Mouse (Mus musculus) lung, embryonic 16.5 days (tissue): ENCODE results near the gene Pot1b. TPM values are rescaled to one million over a fixed set of nuclear protein-coding genes. Genes with fewer than 3 reads are reported as not detected.

Source experiments
- ATAC-seq: fragments of 200-750 bp; cut with Nextera tagmentation; 2 replicates; pipeline ENCODE4 v1.8.0; 2017; ENCODE audit warnings: low read depth, mild to moderate bottlenecking, moderate library complexity
- H3K27ac ChIP-seq: fragments of 300-500 bp; sonication (generic); 2 replicates; pipeline ENCODE4 v1.5.1; 2014; ENCODE audit warnings: mild to moderate bottlenecking, control low read depth, low read length
- H3K27me3 ChIP-seq: fragments of 300-500 bp; sonication (generic); 2 replicates; pipeline ENCODE4 v1.6.1; 2014; ENCODE audit warnings: low read depth, low read length, mixed read lengths; ENCODE audit not compliant: control insufficient read depth, insufficient read depth
- H3K36me3 ChIP-seq: fragments of 300-500 bp; sonication (generic); 2 replicates; pipeline ENCODE4 v1.6.1; 2014; ENCODE audit warnings: low read length; ENCODE audit not compliant: control insufficient read depth, insufficient read depth
- H3K4me1 ChIP-seq: fragments of 300-500 bp; sonication (generic); replicated peaks from 2 replicates; pipeline ENCODE4 v1.6.1; 2014; ENCODE audit warnings: low read length, mixed read lengths; ENCODE audit not compliant: control insufficient read depth, insufficient read depth
- H3K4me2 ChIP-seq: fragments of 300-500 bp; sonication (generic); 2 replicates; pipeline ENCODE4 v1.6.1; 2014; ENCODE audit warnings: low read depth, low read length, control low read depth
- H3K4me3 ChIP-seq: fragments of 300-500 bp; sonication (generic); 2 replicates; pipeline ENCODE4 v1.5.1; 2014; ENCODE audit warnings: mild to moderate bottlenecking, low read length, control low read depth
- H3K9ac ChIP-seq: fragments of 300-500 bp; sonication (generic); 2 replicates; pipeline ENCODE4 v1.6.1; 2014; ENCODE audit warnings: low read length, control low read depth
- H3K9me3 ChIP-seq: fragments of 300-500 bp; sonication (generic); 2 replicates; pipeline ENCODE4 v1.6.1; 2016; ENCODE audit warnings: low read length; ENCODE audit not compliant: control insufficient read depth
- WGBS: fragments of 180-500 bp; shearing (Covaris S2); extraction: QIAGEN DNeasy Blood & Tissue Kit; methylation state at CpG from one replicate; pipeline ENCODE4 v1.1.7; 2014; 5-methylcytosine and 5-hydroxymethylcytosine counted together
- polyA plus RNA-seq: library from polyadenylated mRNA; unstranded; fragments of >200 nt; fragmentation: Nextera tagmentation; extraction: Ambion mirVana; gene quantifications from 2 replicates; pipeline ENCODE4 v1.2.1, GENCODE M21; 2015

Pot1b gene
- 8.6 and 9.7 TPM in 2 replicates for polyA plus RNA-seq

- no peaks in the 10 kb centered on the region for H3K36me3 ChIP-seq
- under 1% methylated on average over 36 of the region's 37 CpGs for WGBS
- H3K27ac ChIP-seq, result peak within 1 kb of the TSS; percentile 59
- peak within 1 kb of the TSS; percentile 83 for H3K9ac ChIP-seq
- peak within 1 kb of the TSS; percentile 90 for H3K4me3 ChIP-seq
- no peaks in the 10 kb centered on the region for H3K9me3 ChIP-seq
- peak; percentile 100 for ATAC-seq
- no peaks in the 10 kb centered on the region for H3K4me1 ChIP-seq
- H3K4me2 ChIP-seq, result peak within 1 kb of the TSS; percentile 81
- no peaks in the 10 kb centered on the region for H3K27me3 ChIP-seq
Measured at GRCm38 (mm10) chr17:55711984-55712811, at the start of gene Pot1b. Gene Pot1b (minus strand): TSS chr17:55712628.

GRCm38 (mm10) chr17:55751170-55751569 is 38.7 kb upstream of the Pot1b start:
- Histone ChIP-seq H3K36me3 (no peaks in the 10 kb centered on the region), H3K27me3 (no peaks in the 10 kb centered on the region), H3K4me3 (no peak overlapping the region), H3K27ac (no peak overlapping the region), H3K4me1 (no peaks in the 10 kb centered on the region), H3K9ac (no peak overlapping the region), H3K9me3 (no peaks in the 10 kb centered on the region), H3K4me2 (no peak overlapping the region)
- WGBS, result 66% methylated on average over 2 of the region's 2 CpGs
- ATAC-seq, result no peak

GRCm38 (mm10) chr17:55749786-55750185 is 37.4 kb upstream of the Pot1b start, which contains the start of gene Adgre4:
Gene Adgre4 (plus strand): TSS chr17:55749984.
- Histone ChIP-seq H3K9me3 (no peaks in the 10 kb centered on the region), H3K36me3 (no peaks in the 10 kb centered on the region), H3K9ac (no peak within 1 kb of the TSS), H3K4me3 (no peak within 1 kb of the TSS), H3K4me2 (no peak within 1 kb of the TSS), H3K4me1 (no peaks in the 10 kb centered on the region), H3K27ac (no peak within 1 kb of the TSS), H3K27me3 (no peaks in the 10 kb centered on the region)
- no peak for ATAC-seq
- 47% methylated on average over 2 of the region's 2 CpGs for WGBS

GRCm38 (mm10) chr17:55736675-55737074 is 24.2 kb upstream of the Pot1b start:
- Histone ChIP-seq H3K9me3 (no peaks in the 10 kb centered on the region), H3K4me3 (no peak overlapping the region), H3K9ac (no peak overlapping the region), H3K36me3 (no peaks in the 10 kb centered on the region), H3K4me2 (no peak overlapping the region), H3K27me3 (no peaks in the 10 kb centered on the region), H3K4me1 (no peaks in the 10 kb centered on the region), H3K27ac (no peak overlapping the region)
- 63% methylated on average over 1 of the region's 1 CpGs for WGBS
- no peak for ATAC-seq

- no peak for ATAC-seq
- no peak overlapping the region for H3K27ac ChIP-seq
- H3K36me3 ChIP-seq, result no peaks in the 10 kb centered on the region
- H3K4me1 ChIP-seq, result no peaks in the 10 kb centered on the region
- no peak overlapping the region for H3K4me3 ChIP-seq
- H3K27me3 ChIP-seq, result no peaks in the 10 kb centered on the region
- no peak overlapping the region for H3K4me2 ChIP-seq
- 61% methylated on average over 2 of the region's 2 CpGs for WGBS
- H3K9me3 ChIP-seq, result no peaks in the 10 kb centered on the region
- no peak overlapping the region for H3K9ac ChIP-seq
Measured at GRCm38 (mm10) chr17:55726193-55726592, 13.8 kb upstream of the Pot1b start.

- no peaks in the 10 kb centered on the region for H3K4me1 ChIP-seq
- H3K4me3 ChIP-seq, result no peak overlapping the region
- H3K4me2 ChIP-seq, result no peak overlapping the region
- no peaks in the 10 kb centered on the region for H3K27me3 ChIP-seq
- H3K9me3 ChIP-seq, result no peaks in the 10 kb centered on the region
- H3K27ac ChIP-seq, result no peak overlapping the region
- no peak overlapping the region for H3K9ac ChIP-seq
- H3K36me3 ChIP-seq, result no peaks in the 10 kb centered on the region
- 56% methylated on average over 2 of the region's 2 CpGs for WGBS
- no peak for ATAC-seq
Measured at GRCm38 (mm10) chr17:55722250-55722649, 9.8 kb upstream of the Pot1b start.

GRCm38 (mm10) chr17:55721270-55721669 is 8.8 kb upstream of the Pot1b start:
- H3K4me2 ChIP-seq, result no peak overlapping the region
- no peaks in the 10 kb centered on the region for H3K4me1 ChIP-seq
- ATAC-seq, result no peak

GRCm38 (mm10) chr17:55702865-55703264 is 9.6 kb downstream of the Pot1b start:
- Histone ChIP-seq H3K27ac (no peak overlapping the region), H3K9ac (no peak overlapping the region), H3K4me3 (no peak overlapping the region), H3K4me1 (no peaks in the 10 kb centered on the region), H3K9me3 (no peaks in the 10 kb centered on the region), H3K27me3 (no peaks in the 10 kb centered on the region), H3K36me3 (no peaks in the 10 kb centered on the region; the same call in 1 of the 2 replicates), H3K4me2 (no peak overlapping the region)
- WGBS, result 67% methylated on average over 5 of the region's 5 CpGs
- no peak for ATAC-seq

More at GRCm38 (mm10) chr17:55721270-55721669, 8.8 kb upstream of the Pot1b start:
- Histone ChIP-seq H3K9ac (no peak overlapping the region), H3K27ac (no peak overlapping the region), H3K36me3 (no peaks in the 10 kb centered on the region), H3K27me3 (no peaks in the 10 kb centered on the region), H3K9me3 (no peaks in the 10 kb centered on the region), H3K4me3 (no peak overlapping the region)
- 71% methylated on average over 1 of the region's 1 CpGs for WGBS

GRCm38 (mm10) chr17:55702161-55702820 is 10.1 kb downstream of the Pot1b start:
- no peak; the same call in 1 of the 2 replicates for ATAC-seq
- 64% methylated on average over 3 of the region's 3 CpGs for WGBS
- H3K9me3 ChIP-seq, result no peaks in the 10 kb centered on the region

More at GRCm38 (mm10) chr17:55702161-55702820, 10.1 kb downstream of the Pot1b start:
- no peak overlapping the region for H3K9ac ChIP-seq
- H3K4me2 ChIP-seq, result no peak overlapping the region
- H3K4me3 ChIP-seq, result no peak overlapping the region
- no peaks in the 10 kb centered on the region for H3K4me1 ChIP-seq
- no peaks in the 10 kb centered on the region; the same call in 1 of the 2 replicates for H3K36me3 ChIP-seq
- no peaks in the 10 kb centered on the region for H3K27me3 ChIP-seq
- H3K27ac ChIP-seq, result no peak overlapping the region
